Mouse (Mus musculus) liver, embryonic 14.5 days (tissue): ENCODE data around the gene Man2a1.

Experiments
- CTCF ChIP-seq: IDR thresholded peaks from 2 replicates; pipeline ENCODE4 v1.5.1; 2016; ENCODE audit warnings: antibody characterized with exemption, low read depth, control low read depth
- EP300 ChIP-seq: IDR thresholded peaks from 2 replicates; pipeline ENCODE4 v1.6.1; 2016; ENCODE audit warnings: antibody characterized with exemption, low read depth

- TF ChIP-seq CTCF (no peak), EP300 (no peak)
Observed at GRCm38 (mm10) chr17:64659682-64660081, 59.1 kb downstream of the Man2a1 start.
